Mouse (Mus musculus): ENCODE data around the gene Platr25.
"Not testable (repeated sequence)": the region's sequence is repeated elsewhere in the genome, so short reads cannot be mapped to it uniquely, and the experiment has no call there.

The Platr25 gene

GRCm38 (mm10) chr13:62760432-62761415 is at the start of gene Platr25:
TSS of gene Platr25 (minus strand) at chr13:62760709.
- CTCF ChIA-PET: interaction anchor here in 3 of 4 experiments (0.8 to 1.6 kb wide), 3 partner anchors 95 to 96 kb away, joined by 3 to 4 read pairs (median 3); no protein-coding TSS in a partner anchor
- POLR2A ChIA-PET: not testable (repeated sequence)

- POLR2A ChIA-PET: interaction anchor here in 2 of 4 experiments (0.6 to 1.5 kb wide), 2 partner anchors 8 to 673 kb away, joined by 3 to 4 read pairs; no protein-coding TSS in a partner anchor
- CTCF ChIA-PET: not testable (repeated sequence)
Measured at GRCm38 (mm10) chr13:62807981-62808380, 47.5 kb upstream of the Platr25 start.

- CTCF ChIA-PET: not testable (repeated sequence)
- POLR2A ChIA-PET: interaction anchor here in 1 of 4 experiments (0.5 to 1.1 kb wide), 2 partner anchors 11 to 51 kb away, joined by 5 to 6 read pairs; no protein-coding TSS in a partner anchor
Measured at GRCm38 (mm10) chr13:62786135-62786493, 25.6 kb upstream of the Platr25 start.

DNA sequence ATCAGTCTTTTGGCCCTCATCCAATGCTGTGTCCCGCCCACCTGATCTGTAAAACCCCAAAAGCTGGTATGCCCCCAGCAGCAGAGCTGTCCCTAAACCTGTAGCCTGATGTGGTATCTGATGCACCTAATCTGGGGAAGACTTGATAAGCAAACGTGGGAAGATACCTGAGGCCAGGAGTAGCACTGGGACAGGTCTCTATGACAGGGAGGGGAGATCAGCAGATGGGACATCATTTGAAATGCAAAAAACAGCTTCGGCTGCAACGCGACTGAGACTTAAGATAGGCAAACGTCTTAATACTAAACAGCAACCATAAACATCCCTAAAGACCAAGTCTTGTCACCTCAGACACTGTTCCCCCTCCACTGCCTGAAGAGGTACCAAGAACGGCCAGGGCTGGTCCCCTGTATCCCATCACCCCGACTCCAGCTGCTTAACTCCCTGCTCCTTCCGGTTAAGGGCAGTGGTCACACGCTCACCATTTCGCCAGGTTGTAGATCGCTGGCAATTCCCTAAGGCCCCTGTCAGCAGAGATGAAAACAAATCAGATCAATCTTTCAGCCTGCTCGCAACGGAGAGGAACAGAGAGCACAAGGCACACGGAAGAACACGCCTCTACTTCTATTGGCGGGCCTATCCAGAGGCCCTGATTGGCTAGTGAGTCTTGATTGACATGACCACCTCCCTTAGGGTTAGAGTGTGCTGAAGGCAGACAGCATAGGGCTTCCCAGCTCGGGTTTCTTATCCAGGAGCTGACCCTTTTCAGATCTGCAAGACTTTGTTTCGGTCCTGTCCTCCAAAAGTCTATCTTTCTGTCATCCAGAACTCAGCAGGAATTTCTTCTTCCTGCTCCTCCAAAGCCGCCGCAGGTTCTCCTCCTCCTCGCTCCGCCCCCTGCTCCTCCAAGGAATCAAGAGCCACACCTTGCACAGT is 25.0 kb upstream of the Platr25 start, which contains the start of gene Gm5141:
Gene Gm5141, minus strand, starts transcription at position 610 of the 936 bp plus-strand sequence.
- POLR2A ChIA-PET: interaction anchor here in 1 of 4 experiments (0.5 to 1.1 kb wide), 2 partner anchors 10 to 52 kb away, joined by 5 to 6 read pairs; no protein-coding TSS in a partner anchor
- CTCF ChIA-PET: not testable (repeated sequence)

- ChIA-PET CTCF (interaction anchor here (1.1 to 2.6 kb wide), 7 partner anchors 90 to 566 kb away, joined by 3 to 23 read pairs (median 7); no protein-coding TSS in a partner anchor), POLR2A (interaction anchor here in 1 of 4 experiments (1.4 kb wide), 1 partner anchor 36 kb away, joined by 3 read pairs; no protein-coding TSS in a partner anchor)
Measured at GRCm38 (mm10) chr13:62763806-62764205, 3.3 kb upstream of the Platr25 start.

GRCm38 (mm10) chr13:62733322-62733721 is 27.2 kb downstream of the Platr25 start:
- CTCF ChIA-PET: no interaction called here
- POLR2A ChIA-PET: interaction anchor here in 2 of 4 experiments (1.1 to 1.3 kb wide), 2 partner anchors 7 to 21 kb away, joined by 3 read pairs; no protein-coding TSS in a partner anchor

GRCm38 (mm10) chr13:62712611-62713010 is 47.9 kb downstream of the Platr25 start:
- POLR2A ChIA-PET: interaction anchor here in 1 of 4 experiments (1.2 kb wide), 2 partner anchors 21 to 140 kb away, joined by 3 read pairs; no protein-coding TSS in a partner anchor
- CTCF ChIA-PET: not testable (repeated sequence)

GRCm38 (mm10) chr13:62685287-62685648 is 75.2 kb downstream of the Platr25 start:
- CTCF ChIA-PET, POLR2A ChIA-PET: not testable (repeated sequence)

DNA sequence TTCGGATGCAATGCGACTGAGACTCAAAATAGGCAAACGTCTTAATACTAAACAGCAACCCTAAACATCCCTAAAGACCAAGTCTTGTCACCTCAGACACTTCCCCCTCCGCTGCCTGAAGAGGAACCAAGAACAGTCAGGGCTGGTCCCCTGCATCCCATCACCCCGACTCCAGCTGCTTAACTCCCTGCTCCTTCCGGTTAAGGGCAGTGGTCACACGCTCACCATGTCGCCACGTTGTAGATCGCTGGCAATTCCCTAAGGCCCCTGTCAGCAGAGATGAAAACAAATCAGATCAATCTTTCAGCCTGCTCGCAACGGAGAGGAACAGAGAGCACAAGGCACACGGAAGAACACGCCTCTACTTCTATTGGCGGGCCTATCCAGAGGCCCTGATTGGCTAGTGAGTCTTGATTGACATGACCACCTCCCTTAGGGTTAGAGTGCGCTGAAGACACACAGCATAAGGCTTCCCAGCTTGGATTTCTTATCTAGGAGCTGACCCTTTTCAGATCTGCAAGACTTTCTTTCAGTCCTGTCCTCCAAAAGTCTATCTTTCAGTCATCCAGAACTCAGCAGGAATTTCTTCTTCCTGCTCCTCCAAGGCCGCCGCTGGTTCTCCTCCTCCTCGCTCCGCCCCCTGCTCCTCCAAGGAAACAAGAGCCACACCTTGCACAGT is 75.8 kb downstream of the Platr25 start:
- POLR2A ChIA-PET, CTCF ChIA-PET: not testable (repeated sequence)

DNA sequence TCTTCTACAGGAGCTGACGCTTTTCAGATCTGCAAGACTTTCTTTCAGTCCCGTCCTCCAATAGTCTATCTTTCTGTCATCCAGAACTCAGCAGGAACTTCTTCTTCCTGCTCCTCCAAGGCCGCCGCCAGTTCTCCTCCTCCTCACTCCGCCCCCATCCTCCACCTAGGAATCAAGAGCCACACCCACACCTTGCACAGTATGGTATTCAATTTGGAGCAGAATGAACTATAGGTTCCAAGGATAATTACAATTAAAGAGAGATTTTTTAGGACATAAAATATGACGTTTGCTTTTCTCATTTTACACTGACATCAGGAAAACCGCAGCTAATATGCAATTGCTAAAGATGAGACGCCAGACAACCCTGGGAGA is 107.2 kb downstream of the Platr25 start:
- ChIA-PET POLR2A (no interaction called here), CTCF (interaction anchor here in 1 of 4 experiments (0.6 kb wide), 1 partner anchor 42 kb away, joined by 3 read pairs; no protein-coding TSS in a partner anchor)

DNA sequence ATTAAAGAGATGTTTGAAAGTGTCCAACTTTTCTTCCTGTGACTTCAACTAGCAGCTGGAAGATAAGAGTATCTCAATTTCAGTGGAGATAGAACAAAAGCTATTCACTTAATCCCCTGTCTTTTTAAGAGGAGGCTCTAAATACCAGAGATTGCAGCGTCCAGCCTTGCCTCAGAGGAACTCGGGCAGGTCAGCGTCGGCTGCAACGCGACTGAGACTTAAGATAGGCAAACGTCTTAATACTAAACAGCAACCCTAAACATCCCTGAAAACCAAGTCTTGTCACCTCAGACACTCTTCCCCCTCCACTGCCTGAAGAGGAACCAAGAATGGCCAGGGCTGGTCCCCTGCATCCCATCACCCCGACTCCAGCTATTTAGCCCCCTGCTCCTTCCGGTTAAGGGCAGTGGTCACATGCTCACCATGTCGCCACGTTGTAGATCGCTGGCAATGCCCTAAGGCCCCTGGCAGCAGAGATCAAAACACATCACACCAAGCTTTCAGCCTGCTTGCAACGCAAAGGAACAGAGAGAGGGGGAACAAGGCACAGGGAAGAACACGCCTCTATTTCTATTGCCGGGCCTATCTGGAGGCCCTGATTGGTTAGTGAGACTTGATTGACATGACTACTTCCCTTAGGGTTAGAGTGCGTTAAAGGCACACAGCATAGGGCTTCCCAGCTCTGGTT is 107.7 kb downstream of the Platr25 start:
- POLR2A ChIA-PET, CTCF ChIA-PET: not testable (repeated sequence)

GRCm38 (mm10) chr13:62627071-62627470 is 133.4 kb downstream of the Platr25 start:
- POLR2A ChIA-PET: not testable (repeated sequence)

GRCm38 (mm10) chr13:62624277-62624665 is 136.2 kb downstream of the Platr25 start:
- CTCF ChIA-PET: interaction anchor here in 1 of 4 experiments (0.9 kb wide), 1 partner anchor 234 kb away, joined by 4 read pairs; no protein-coding TSS in a partner anchor

More at GRCm38 (mm10) chr13:62627071-62627470, 133.4 kb downstream of the Platr25 start:
- CTCF ChIA-PET: interaction anchor here in 2 of 4 experiments (0.9 to 1.7 kb wide), 6 partner anchors 13 to 233 kb away, joined by 3 to 14 read pairs (median 4); no protein-coding TSS in a partner anchor

DNA sequence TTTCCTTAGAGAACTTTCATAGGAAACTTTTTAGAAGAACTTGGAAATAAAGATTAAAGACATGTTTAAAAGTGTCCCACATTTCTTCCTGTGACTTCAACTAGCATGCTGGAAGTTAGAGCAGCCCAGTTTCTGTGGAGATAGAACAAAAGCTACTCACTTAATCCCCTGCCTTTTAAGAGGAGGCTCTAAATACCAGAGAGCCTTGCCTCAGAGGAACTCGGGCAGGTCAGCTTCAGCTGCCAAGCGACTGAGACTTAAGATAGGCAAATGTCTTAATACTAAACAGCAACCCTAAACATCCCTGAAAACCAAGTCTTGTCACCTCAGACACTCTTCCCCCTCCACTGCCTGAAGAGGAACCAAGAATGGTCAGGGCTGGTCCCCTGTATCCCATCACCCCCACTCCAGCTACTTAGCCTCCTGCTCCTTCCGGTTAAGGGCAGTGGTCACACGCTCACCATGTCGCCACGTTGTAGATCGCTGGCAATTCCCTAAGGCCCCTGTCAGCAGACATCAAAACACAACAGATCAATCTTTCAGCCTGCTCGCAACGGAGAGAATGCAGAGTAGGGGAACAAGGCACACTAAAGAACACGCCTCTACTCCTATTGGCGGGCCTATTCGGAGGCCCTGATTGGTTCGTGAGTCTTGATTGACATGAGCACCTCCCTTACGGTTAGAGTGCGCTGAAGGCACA is 136.8 kb downstream of the Platr25 start, which contains the start of gene 6720489N17Rik:
Gene 6720489N17Rik, minus strand, starts transcription at position 606 of the 700 bp plus-strand sequence.
- POLR2A ChIA-PET: not testable (repeated sequence)
- CTCF ChIA-PET: interaction anchor here in 1 of 4 experiments (0.9 kb wide), 1 partner anchor 234 kb away, joined by 4 read pairs; no protein-coding TSS in a partner anchor

More at GRCm38 (mm10) chr13:62624277-62624665, 136.2 kb downstream of the Platr25 start:
- POLR2A ChIA-PET: not testable (repeated sequence)

Measured in embryonic stem cell, embryonic (primary cell).